Mouse (Mus musculus) liver, postnatal 0 days (tissue): ENCODE data around the gene Ubqln4. TPM values are rescaled to one million over a fixed set of nuclear protein-coding genes. Genes with fewer than 3 reads are reported as not detected.

ENCODE experiments used
- ATAC-seq: fragments of 200-750 bp; cut with Nextera tagmentation; 2 replicates; pipeline ENCODE4 v1.8.0; 2017; ENCODE audit warnings: mild to moderate bottlenecking, moderate library complexity
- DNase-seq: peaks from one replicate; pipeline ENCODE4 v3.0.0-alpha.2; 2016
- H3K27ac ChIP-seq: fragments of 300-500 bp; sonication (generic); 2 replicates; pipeline ENCODE4 v1.5.1; 2014; ENCODE audit warnings: antibody characterized with exemption, moderate library complexity, mild to moderate bottlenecking, low read depth
- H3K27me3 ChIP-seq: fragments of 300-500 bp; sonication (generic); 2 replicates; pipeline ENCODE4 v1.6.1; 2014; ENCODE audit warnings: low read length, control low read depth, mixed read lengths; ENCODE audit not compliant: insufficient read depth
- H3K36me3 ChIP-seq: fragments of 300-500 bp; sonication (generic); replicated peaks from 2 replicates; pipeline ENCODE4 v1.6.1; 2014; ENCODE audit warnings: mild to moderate bottlenecking, control low read depth, low read length, moderate library complexity, mixed read lengths; ENCODE audit not compliant: insufficient read depth
- H3K4me1 ChIP-seq: fragments of 300-500 bp; sonication (generic); 2 replicates; pipeline ENCODE4 v1.6.1; 2014; ENCODE audit warnings: antibody characterized with exemption, mild to moderate bottlenecking, control low read depth; ENCODE audit not compliant: insufficient read depth
- H3K4me2 ChIP-seq: fragments of 300-500 bp; sonication (generic); 2 replicates; pipeline ENCODE4 v1.6.1; 2014; ENCODE audit warnings: low read depth, mild to moderate bottlenecking, low read length, moderate library complexity, mixed read lengths
- H3K4me3 ChIP-seq: fragments of 300-500 bp; sonication (generic); 2 replicates; pipeline ENCODE4 v1.5.1; 2014; ENCODE audit warnings: low read depth, low read length
- H3K9ac ChIP-seq: fragments of 300-500 bp; sonication (generic); replicated peaks from 2 replicates; pipeline ENCODE4 v1.6.1; 2014; ENCODE audit warnings: mild to moderate bottlenecking, moderate library complexity
- H3K9me3 ChIP-seq: fragments of 300-500 bp; sonication (generic); 2 replicates; pipeline ENCODE4 v1.6.1; 2016; ENCODE audit warnings: mild to moderate bottlenecking, control low read depth, low read length, mixed read lengths
- CTCF ChIP-seq: sonication (generic); IDR thresholded peaks from 2 replicates; pipeline ENCODE4 v1.5.1; 2016; ENCODE audit warnings: antibody characterized with exemption, low read depth
- EP300 ChIP-seq: IDR thresholded peaks from 2 replicates; pipeline ENCODE4 v1.6.1; 2016; ENCODE audit warnings: antibody characterized with exemption, low read depth, mild to moderate bottlenecking
- WGBS: fragments of 180-500 bp; shearing (Covaris S2); extraction: QIAGEN DNeasy Blood & Tissue Kit; methylation state at CpG from one replicate; pipeline ENCODE4 v1.1.7; 2014; ENCODE audit not compliant: insufficient replicate concordance; 5-methylcytosine and 5-hydroxymethylcytosine counted together
- polyA plus RNA-seq: library from polyadenylated mRNA; unstranded; fragments of >200 nt; fragmentation: Nextera tagmentation; extraction: Ambion mirVana; gene quantifications from 2 replicates; pipeline ENCODE4 v1.2.1, GENCODE M21; 2015

Ubqln4 gene
- polyA plus RNA-seq, 1 experiment from 2014 or later = 12.5 TPM

DNA sequence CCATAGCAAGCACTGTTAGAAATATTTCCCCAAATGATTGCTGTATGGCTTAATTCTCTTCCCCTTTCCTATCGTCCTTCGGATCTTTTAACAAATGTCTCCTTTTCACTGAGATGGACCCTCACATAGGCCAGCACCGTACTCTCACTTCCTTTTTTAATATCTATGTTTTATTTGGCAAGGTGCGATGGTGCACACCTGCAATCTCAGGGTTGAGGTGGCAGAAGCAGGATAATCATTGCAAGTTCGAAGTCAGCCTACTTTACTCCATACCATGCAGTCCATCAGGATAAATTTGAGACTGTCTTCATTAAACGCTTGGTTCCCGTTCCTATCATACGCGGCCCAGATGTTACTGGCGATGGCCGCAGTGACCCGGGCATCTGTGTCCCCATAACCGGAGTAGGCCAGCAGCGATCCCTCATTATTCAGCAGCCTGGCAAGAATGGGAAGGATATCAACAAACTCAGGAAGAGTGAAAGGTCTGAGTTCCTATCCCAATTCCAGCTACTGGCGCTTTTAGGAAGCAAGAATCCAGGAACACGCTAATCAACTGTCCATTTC lies 1.4 kb upstream of the Ubqln4 start:
- H3K4me2 ChIP-seq = peak overlapping the region; percentile 98
- peak overlapping the region; percentile 98 for H3K27ac ChIP-seq
- TF ChIP-seq CTCF (no peak), EP300 (no peak)
- H3K36me3 ChIP-seq = peaks cover 12% of the 10 kb centered on the region
- H3K4me1 ChIP-seq = peaks cover 19% of the 10 kb centered on the region
- no peaks in the 10 kb centered on the region for H3K27me3 ChIP-seq
- ATAC-seq (no peak), DNase-seq (no peak)
- WGBS = 7% methylated on average over 16 of the region's 16 CpGs
- H3K9ac ChIP-seq = peak overlapping the region; percentile 92
- H3K4me3 ChIP-seq = peak overlapping the region; percentile 84
- H3K9me3 ChIP-seq = no peaks in the 10 kb centered on the region

DNA sequence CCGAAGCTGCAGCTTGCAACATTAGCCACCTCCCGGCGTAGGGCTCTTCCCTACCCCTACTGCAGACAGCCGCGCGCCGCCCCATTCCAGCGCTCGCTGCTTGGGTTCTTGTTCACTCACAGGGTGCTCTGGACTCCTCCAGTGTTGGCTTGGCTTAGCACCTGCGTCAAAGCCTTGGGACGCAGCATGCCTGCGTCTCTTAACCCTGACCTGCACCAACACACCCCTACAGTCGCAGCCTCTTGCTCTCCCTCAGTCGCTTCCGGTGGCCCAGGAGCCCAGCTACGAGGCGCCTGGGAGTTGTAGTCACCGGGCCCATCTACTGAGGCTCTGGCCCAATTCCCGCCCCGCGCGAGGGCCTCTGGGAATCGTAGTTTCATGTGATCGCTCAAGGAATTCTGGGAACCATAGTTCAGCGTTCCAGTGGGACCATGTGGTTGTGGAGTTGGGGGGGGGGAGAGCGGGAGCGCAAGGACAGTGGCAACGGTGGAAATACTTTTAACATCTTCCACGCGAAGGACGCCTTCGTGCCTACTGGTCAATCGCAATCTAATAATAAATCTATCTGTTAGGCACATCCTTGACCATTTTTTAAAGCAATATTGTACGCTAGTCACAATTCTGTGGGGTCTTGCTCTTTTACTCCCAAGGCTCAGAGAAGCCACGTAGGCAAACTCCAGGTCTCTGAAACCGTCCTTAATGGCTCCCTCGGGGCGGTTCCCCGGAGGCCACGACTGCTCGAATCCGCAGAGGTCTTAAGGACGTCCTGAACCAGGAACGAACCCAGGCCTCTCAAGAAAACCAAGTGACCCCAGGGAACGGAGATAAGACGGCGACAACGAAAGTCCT lies 658 bp upstream of the Ubqln4 start, which contains the start of gene Lamtor2:
Lamtor2 (minus strand) TSS at position 399 of the 849 bp plus-strand sequence.
- Histone ChIP-seq H3K4me3 (peak within 1 kb of the TSS; percentile 84), H3K27me3 (no peaks in the 10 kb centered on the region), H3K4me2 (peak within 1 kb of the TSS; percentile 98), H3K4me1 (peaks cover 19% of the 10 kb centered on the region), H3K9ac (peak within 1 kb of the TSS; percentile 92), H3K9me3 (no peaks in the 10 kb centered on the region), H3K27ac (peak within 1 kb of the TSS; percentile 98), H3K36me3 (peaks cover 17% of the 10 kb centered on the region)
- peak; percentile 97 for DNase-seq
- TF ChIP-seq CTCF (no peak; the same call in 1 of the 2 replicates), EP300 (no peak)
- peak; percentile 87 for ATAC-seq
- WGBS = under 1% methylated on average over 47 of the region's 48 CpGs

- under 1% methylated on average over 37 of the region's 41 CpGs for WGBS
- peak overlapping the region; percentile 98 for H3K4me2 ChIP-seq
- H3K9me3 ChIP-seq = no peaks in the 10 kb centered on the region
- peak overlapping the region; percentile 98 for H3K27ac ChIP-seq
- TF ChIP-seq EP300 = no peak
- TF ChIP-seq CTCF = peak; percentile 41; the same call in 1 of the 2 replicates
- peak overlapping the region; percentile 84 for H3K4me3 ChIP-seq
- peaks cover 22% of the 10 kb centered on the region for H3K36me3 ChIP-seq
- ATAC-seq (peak; percentile 7), DNase-seq (no peak)
- H3K4me1 ChIP-seq = peaks cover 19% of the 10 kb centered on the region
- H3K27me3 ChIP-seq = no peaks in the 10 kb centered on the region
- H3K9ac ChIP-seq = peak overlapping the region; percentile 92
Measured at GRCm38 (mm10) chr3:88553880-88554586, 475 bp downstream of the Ubqln4 start.

DNA sequence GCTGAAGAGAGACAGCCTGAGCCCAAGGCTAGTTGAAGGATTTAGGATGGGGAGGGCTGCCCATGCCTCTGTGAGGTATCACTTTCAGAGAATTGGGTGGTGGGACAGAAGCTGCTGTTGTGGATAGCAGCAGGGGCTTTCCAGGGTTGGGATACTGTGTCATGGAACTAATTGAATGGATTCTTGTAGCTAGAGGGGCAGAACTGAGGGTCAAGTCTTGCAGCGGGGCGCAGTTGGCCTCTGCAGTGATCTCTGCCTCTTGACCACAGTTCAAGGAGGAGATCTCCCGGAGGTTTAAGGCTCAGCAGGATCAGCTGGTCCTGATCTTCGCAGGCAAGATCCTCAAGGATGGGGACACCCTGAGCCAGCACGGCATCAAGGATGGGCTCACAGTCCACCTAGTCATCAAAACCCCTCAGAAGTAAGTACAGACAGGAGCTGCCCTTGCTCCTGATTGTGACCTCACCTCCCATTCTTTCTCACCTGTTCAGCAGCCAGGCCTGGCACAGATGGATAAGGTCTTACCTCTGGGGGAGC lies 1.6 kb downstream of the Ubqln4 start:
- Histone ChIP-seq H3K4me2 (no peak overlapping the region), H3K9me3 (no peaks in the 10 kb centered on the region), H3K4me3 (no peak overlapping the region), H3K27me3 (no peaks in the 10 kb centered on the region), H3K4me1 (peaks cover 19% of the 10 kb centered on the region), H3K36me3 (peaks cover 32% of the 10 kb centered on the region), H3K27ac (no peak overlapping the region), H3K9ac (peak overlapping the region; percentile 92)
- no peak for TF ChIP-seq EP300
- ATAC-seq (no peak), DNase-seq (no peak)
- WGBS = 95% methylated on average over 5 of the region's 5 CpGs

- DNase-seq (no peak), ATAC-seq (no peak)
- H3K27me3 ChIP-seq = no peaks in the 10 kb centered on the region
- H3K4me1 ChIP-seq = peaks cover 19% of the 10 kb centered on the region
- TF ChIP-seq EP300 (no peak), CTCF (no peak)
- no peaks in the 10 kb centered on the region for H3K9me3 ChIP-seq
- peaks cover 37% of the 10 kb centered on the region for H3K36me3 ChIP-seq
- no peak overlapping the region for H3K9ac ChIP-seq
- H3K27ac ChIP-seq = no peak overlapping the region
- no peak overlapping the region for H3K4me2 ChIP-seq
- H3K4me3 ChIP-seq = no peak overlapping the region
- WGBS = 93% methylated on average over 6 of the region's 6 CpGs
Measured at GRCm38 (mm10) chr3:88555731-88556130, 2.2 kb downstream of the Ubqln4 start.

GRCm38 (mm10) chr3:88556616-88557015 lies 3.1 kb downstream of the Ubqln4 start:
- peaks cover 11% of the 10 kb centered on the region for H3K4me1 ChIP-seq
- H3K4me3 ChIP-seq = no peak overlapping the region
- no peak overlapping the region for H3K4me2 ChIP-seq
- H3K36me3 ChIP-seq = peaks cover 45% of the 10 kb centered on the region
- no peak overlapping the region for H3K9ac ChIP-seq
- TF ChIP-seq CTCF (no peak), EP300 (no peak)
- 91% methylated on average over 8 of the region's 8 CpGs for WGBS
- DNase-seq (no peak), ATAC-seq (no peak)
- no peaks in the 10 kb centered on the region for H3K9me3 ChIP-seq
- no peaks in the 10 kb centered on the region for H3K27me3 ChIP-seq
- no peak overlapping the region for H3K27ac ChIP-seq
